Mouse (Mus musculus): ENCODE measurements at regions not wholly inside any gene's neighbourhood (a gene's known extent, or its start where the extent isn't known, plus 50 kb on each side); places are given as distances from the start of the nearest gene placed in this dataset.

- H3K9ac ChIP-seq (ENCODE audit: control insufficient read depth, low read depth, low read length, poor library complexity, severe bottlenecking), result no peak overlapping the region
- no peaks in the 10 kb centered on the region for H3K27me3 ChIP-seq (ENCODE audit: control insufficient read depth in 1 of 2, insufficient read depth in 2 of 2, low read length in 2 of 2)
- H3K9me3 ChIP-seq (replicated peaks; ENCODE audit: insufficient read depth, low read length), result no peaks in the 10 kb centered on the region
- no peak overlapping the region for H3K27ac ChIP-seq (ENCODE audit: control insufficient read depth, low read depth, low read length)
- no peak for DNase-seq (ENCODE audit: low read depth, low spot score)
- no peaks in the 10 kb centered on the region for H3K79me2 ChIP-seq (ENCODE audit: control insufficient read depth, insufficient read depth, low read length, poor library complexity)
- TF ChIP-seq GATA1 (IDR thresholded peaks at IDR 0.05; ENCODE audit: low read depth, low read length) (no peak), TBP (IDR thresholded peaks at IDR 0.05; ENCODE audit: low read depth, low read length) (no peak), SIN3A (IDR thresholded peaks at IDR 0.05; ENCODE audit: low read length) (no peak), UBTF (IDR thresholded peaks at IDR 0.05; ENCODE audit: borderline replicate concordance, insufficient read depth, low read depth, low read length) (no peak), MEF2A (IDR thresholded peaks at IDR 0.05; ENCODE audit: extremely low read depth, insufficient replicate concordance, low read depth, low read length, poor library complexity, severe bottlenecking) (no peak), ETS1 (IDR thresholded peaks at IDR 0.05; ENCODE audit: low read depth, low read length) (no peak), MYC (IDR thresholded peaks at IDR 0.05; ENCODE audit: low read depth, low read length) (no peak), POLR2AphosphoS5 (IDR thresholded peaks at IDR 0.05; ENCODE audit: borderline replicate concordance, low read depth, low read length) (no peak), ZMIZ1 (IDR thresholded peaks at IDR 0.05; ENCODE audit: low read depth, low read length) (no peak), HCFC1 (IDR thresholded peaks at IDR 0.05; ENCODE audit: low read depth, low read length) (no peak), CHD2 (IDR thresholded peaks at IDR 0.05; ENCODE audit: low read length) (no peak), MXI1 (IDR thresholded peaks at IDR 0.05; ENCODE audit: low read depth, low read length) (no peak), ZNF384 (IDR thresholded peaks at IDR 0.05; ENCODE audit: low read depth, low read length) (no peak), USF2 (IDR thresholded peaks at IDR 0.05; ENCODE audit: borderline replicate concordance in 1 of 2, insufficient read depth in 1 of 2, low read depth in 1 of 2, low read length in 2 of 2) (no peak), EP300 (IDR thresholded peaks at IDR 0.05; ENCODE audit: low read depth in 1 of 2, low read length in 2 of 2) (no peak), NRF1 (IDR thresholded peaks at IDR 0.05; ENCODE audit: insufficient read depth, low read depth, low read length, poor library complexity, severe bottlenecking) (no peak), POLR2AphosphoS2 (IDR thresholded peaks at IDR 0.05; ENCODE audit: low read length) (no peak)
- no peaks in the 10 kb centered on the region for H3K4me1 ChIP-seq (ENCODE audit: control insufficient read depth in 1 of 2, insufficient read depth in 2 of 2, low read length in 2 of 2)
- no peaks in the 10 kb centered on the region for H3K36me3 ChIP-seq (ENCODE audit: control insufficient read depth in 1 of 2, insufficient read depth in 2 of 2, low read length in 2 of 2)
- no peak overlapping the region for H3K4me3 ChIP-seq (ENCODE audit: control insufficient read depth in 1 of 2, insufficient read depth in 1 of 2, low read depth in 2 of 2, low read length in 2 of 2)
These were observed 404.2 kb upstream of the Cntn3 start for GRCm38 (mm10) chr6:102977122-102977521.

- no peak overlapping the region for H3K27ac ChIP-seq (ENCODE audit: control insufficient read depth, low read depth, low read length)
- no peak overlapping the region for H3K4me3 ChIP-seq (ENCODE audit: control insufficient read depth in 1 of 2, insufficient read depth in 1 of 2, low read depth in 2 of 2, low read length in 2 of 2)
- H3K9ac ChIP-seq (ENCODE audit: control insufficient read depth, low read depth, low read length, poor library complexity, severe bottlenecking), result no peak overlapping the region
- no peak for DNase-seq (ENCODE audit: low read depth, low spot score)
- no peaks in the 10 kb centered on the region for H3K27me3 ChIP-seq (ENCODE audit: control insufficient read depth in 1 of 2, insufficient read depth in 2 of 2, low read length in 2 of 2)
- TF ChIP-seq ZC3H11A (IDR thresholded peaks at IDR 0.05; ENCODE audit: low read depth, low read length) (no peak), CHD2 (IDR thresholded peaks at IDR 0.05; ENCODE audit: low read length) (no peak), MYC (IDR thresholded peaks at IDR 0.05; ENCODE audit: low read depth, low read length) (no peak), TCF12 (IDR thresholded peaks at IDR 0.05; ENCODE audit: low read depth, low read length) (no peak), TBP (IDR thresholded peaks at IDR 0.05; ENCODE audit: low read depth, low read length) (no peak), KAT2A (conservative IDR thresholded peaks at IDR 0.05; ENCODE audit: low read depth, low read length) (no peak), MAX (IDR thresholded peaks at IDR 0.05; ENCODE audit: low read length) (no peak), CTCF (IDR thresholded peaks at IDR 0.05 in 2 of 3, conservative IDR thresholded peaks at IDR 0.05 in 1 of 3; ENCODE audit: control insufficient read depth in 1 of 3, insufficient read depth in 1 of 3, low read depth in 2 of 3, low read length in 3 of 3, poor library complexity in 1 of 3, severe bottlenecking in 1 of 3) (no peak), CHD1 (IDR thresholded peaks at IDR 0.05; ENCODE audit: low read depth, low read length) (no peak), USF1 (IDR thresholded peaks at IDR 0.05; ENCODE audit: low read depth, low read length) (no peak), MAFK (IDR thresholded peaks at IDR 0.05; ENCODE audit: borderline replicate concordance, low read depth, low read length) (no peak), MYB (IDR thresholded peaks at IDR 0.05; ENCODE audit: low read depth, low read length) (no peak), POLR2AphosphoS5 (IDR thresholded peaks at IDR 0.05; ENCODE audit: borderline replicate concordance, low read depth, low read length) (no peak), RAD21 (IDR thresholded peaks at IDR 0.05; ENCODE audit: low read depth, low read length) (no peak)
- no peaks in the 10 kb centered on the region for H3K79me2 ChIP-seq (ENCODE audit: control insufficient read depth, insufficient read depth, low read length, poor library complexity)
- no peaks in the 10 kb centered on the region for H3K4me1 ChIP-seq (ENCODE audit: control insufficient read depth in 1 of 2, insufficient read depth in 2 of 2, low read length in 2 of 2)
- H3K9me3 ChIP-seq (replicated peaks; ENCODE audit: insufficient read depth, low read length), result no peaks in the 10 kb centered on the region
- H3K36me3 ChIP-seq (ENCODE audit: control insufficient read depth in 1 of 2, insufficient read depth in 2 of 2, low read length in 2 of 2), result no peaks in the 10 kb centered on the region
These were observed 450.4 kb upstream of the Cntn3 start for GRCm38 (mm10) chr6:103023326-103023725.

Data from MEL (cell line).